Mouse (Mus musculus) lung, postnatal 0 days (tissue): ENCODE data around the gene Cd37.

ENCODE experiments used
- CTCF ChIP-seq: IDR thresholded peaks from 2 replicates; pipeline ENCODE4 v1.5.1; 2016; ENCODE audit warnings: antibody characterized with exemption, mild to moderate bottlenecking
- EP300 ChIP-seq: IDR thresholded peaks from 2 replicates; pipeline ENCODE4 v1.6.1; 2016; ENCODE audit warnings: antibody characterized with exemption, mild to moderate bottlenecking, control low read depth

- TF ChIP-seq EP300 (no peak), CTCF (no peak)
Observed at GRCm38 (mm10) chr7:45257063-45257840, 18.3 kb upstream of the Cd37 start.
